Mouse (Mus musculus): Measurements from ENCODE around the gene Slc22a13. TPM values are rescaled to one million over a fixed set of nuclear protein-coding genes. Genes with fewer than 3 reads are reported as not detected.

Gene Slc22a13
- polyA plus RNA-seq, 1 experiment from 2014 or later = not detected

GRCm38 (mm10) chr9:119151751-119152150, 57.1 kb downstream of the Slc22a13 start:
- no peak for ATAC-seq (ENCODE audit: low FRiP score, low read depth)
- WGBS = 69% methylated on average over 2 of the region's 2 CpGs

GRCm38 (mm10) chr9:119149601-119150000, 59.3 kb downstream of the Slc22a13 start:
- Histone ChIP-seq H3K4me1 (replicated peaks) (no peaks in the 10 kb centered on the region), H3K36me3 (no peaks in the 10 kb centered on the region), H3K9me3 (no peaks in the 10 kb centered on the region), H3K27ac (replicated peaks) (no peak overlapping the region), H3K27me3 (no peaks in the 10 kb centered on the region), H3K4me2 (no peak overlapping the region), H3K9ac (no peak overlapping the region), H3K4me3 (no peak overlapping the region)
- WGBS = 26% methylated on average over 5 of the region's 5 CpGs
- ATAC-seq (ENCODE audit: low FRiP score, low read depth) = no peak

More at GRCm38 (mm10) chr9:119151751-119152150, 57.1 kb downstream of the Slc22a13 start:
- no peak overlapping the region for H3K4me3 ChIP-seq
- no peaks in the 10 kb centered on the region for H3K36me3 ChIP-seq
- no peak overlapping the region for H3K4me2 ChIP-seq
- no peaks in the 10 kb centered on the region for H3K9me3 ChIP-seq
- H3K4me1 ChIP-seq (replicated peaks) = no peaks in the 10 kb centered on the region
- H3K27me3 ChIP-seq = peaks cover 12% of the 10 kb centered on the region
- no peak overlapping the region for H3K9ac ChIP-seq
- H3K27ac ChIP-seq (replicated peaks) = no peak overlapping the region

- H3K4me3 ChIP-seq = no peak overlapping the region
- no peaks in the 10 kb centered on the region for H3K27me3 ChIP-seq
- no peaks in the 10 kb centered on the region for H3K4me1 ChIP-seq (replicated peaks)
- H3K4me2 ChIP-seq = no peak overlapping the region
- H3K36me3 ChIP-seq = no peaks in the 10 kb centered on the region
- 84% methylated on average over 13 of the region's 13 CpGs for WGBS
- no peak for ATAC-seq (ENCODE audit: low FRiP score, low read depth)
- no peak overlapping the region for H3K27ac ChIP-seq (replicated peaks)
- no peaks in the 10 kb centered on the region for H3K9me3 ChIP-seq
- H3K9ac ChIP-seq = no peak overlapping the region
Observed at GRCm38 (mm10) chr9:119146098-119146770, 62.7 kb downstream of the Slc22a13 start.

GRCm38 (mm10) chr9:119145638-119146037, 63.3 kb downstream of the Slc22a13 start:
- WGBS = 71% methylated on average over 6 of the region's 6 CpGs
- Histone ChIP-seq H3K4me3 (no peak overlapping the region), H3K9me3 (no peaks in the 10 kb centered on the region), H3K4me1 (replicated peaks) (no peaks in the 10 kb centered on the region), H3K9ac (no peak overlapping the region), H3K27me3 (no peaks in the 10 kb centered on the region), H3K4me2 (no peak overlapping the region), H3K36me3 (no peaks in the 10 kb centered on the region), H3K27ac (replicated peaks) (no peak overlapping the region)
- no peak for ATAC-seq (ENCODE audit: low FRiP score, low read depth)

GRCm38 (mm10) chr9:119145137-119145536, 63.8 kb downstream of the Slc22a13 start:
- H3K27ac ChIP-seq (replicated peaks) = no peak overlapping the region
- H3K4me2 ChIP-seq = no peak overlapping the region
- no peak for ATAC-seq (ENCODE audit: low FRiP score, low read depth)
- no peaks in the 10 kb centered on the region for H3K4me1 ChIP-seq (replicated peaks)
- no peaks in the 10 kb centered on the region for H3K9me3 ChIP-seq
- 43% methylated on average over 10 of the region's 10 CpGs for WGBS
- no peak overlapping the region for H3K9ac ChIP-seq
- H3K27me3 ChIP-seq = no peaks in the 10 kb centered on the region
- H3K4me3 ChIP-seq = no peak overlapping the region
- H3K36me3 ChIP-seq = no peaks in the 10 kb centered on the region

- 76% methylated on average over 8 of the region's 8 CpGs for WGBS
Observed at GRCm38 (mm10) chr9:119144696-119145095, 64.2 kb downstream of the Slc22a13 start.

GRCm38 (mm10) chr9:119143372-119143771, 65.5 kb downstream of the Slc22a13 start:
- H3K27me3 ChIP-seq = no peaks in the 10 kb centered on the region
- H3K4me3 ChIP-seq = no peak overlapping the region
- H3K9me3 ChIP-seq = no peaks in the 10 kb centered on the region
- no peak overlapping the region for H3K4me2 ChIP-seq
- WGBS = 77% methylated on average over 9 of the region's 9 CpGs
- no peak overlapping the region for H3K27ac ChIP-seq (replicated peaks)
- H3K9ac ChIP-seq = no peak overlapping the region
- no peaks in the 10 kb centered on the region for H3K4me1 ChIP-seq (replicated peaks)
- no peak for ATAC-seq (ENCODE audit: low FRiP score, low read depth)
- H3K36me3 ChIP-seq = no peaks in the 10 kb centered on the region

More at GRCm38 (mm10) chr9:119144696-119145095, 64.2 kb downstream of the Slc22a13 start:
- Histone ChIP-seq H3K27me3 (no peaks in the 10 kb centered on the region), H3K4me3 (no peak overlapping the region), H3K4me2 (no peak overlapping the region), H3K4me1 (replicated peaks) (no peaks in the 10 kb centered on the region), H3K27ac (replicated peaks) (no peak overlapping the region), H3K9me3 (no peaks in the 10 kb centered on the region), H3K36me3 (no peaks in the 10 kb centered on the region), H3K9ac (no peak overlapping the region)
- peak; percentile 8; the same call in 1 of the 2 replicates for ATAC-seq (ENCODE audit: low FRiP score, low read depth)

Other genes with a start within 250 kb of the Slc22a13 start
- gene Vill, start 156.3 kb downstream of the Slc22a13 start, polyA plus RNA-seq (2015; fragmentation: Nextera tagmentation; extraction: Ambion mirVana) = 3.3 and 3.6 TPM in 2 replicates
- gene Plcd1, start 115.6 kb downstream of the Slc22a13 start, polyA plus RNA-seq (2015; fragmentation: Nextera tagmentation; extraction: Ambion mirVana) = 20.1 and 20.3 TPM in 2 replicates
- gene Dlec1, start 106.6 kb downstream of the Slc22a13 start, polyA plus RNA-seq (2015; fragmentation: Nextera tagmentation; extraction: Ambion mirVana) = 1.3 and 1.4 TPM in 2 replicates
- 3.0 and 3.4 TPM in 2 replicates for gene Acaa1b, start 52.0 kb downstream of the Slc22a13 start, polyA plus RNA-seq (2015; fragmentation: Nextera tagmentation; extraction: Ambion mirVana)
- gene Gm47289, start 49.9 kb downstream of the Slc22a13 start, polyA plus RNA-seq (2015; fragmentation: Nextera tagmentation; extraction: Ambion mirVana) = not detected in 2 replicates
- 13.8 TPM in 2 replicates for gene Oxsr1, start 113.3 kb upstream of the Slc22a13 start, polyA plus RNA-seq (2015; fragmentation: Nextera tagmentation; extraction: Ambion mirVana)
- gene Acaa1a, start 130.6 kb upstream of the Slc22a13 start, polyA plus RNA-seq (2015; fragmentation: Nextera tagmentation; extraction: Ambion mirVana) = 111 and 125 TPM in 2 replicates
- gene Myd88, start 132.3 kb upstream of the Slc22a13 start, polyA plus RNA-seq (2015; fragmentation: Nextera tagmentation; extraction: Ambion mirVana) = 6.6 and 6.8 TPM in 2 replicates
- gene Xylb, start 148.3 kb upstream of the Slc22a13 start, polyA plus RNA-seq (2015; fragmentation: Nextera tagmentation; extraction: Ambion mirVana) = 2.9 and 3.8 TPM in 2 replicates
- 0.07 TPM in 1 of 2 replicates, not detected in the other for gene Slc22a14, start 156.5 kb upstream of the Slc22a13 start, polyA plus RNA-seq (2015; fragmentation: Nextera tagmentation; extraction: Ambion mirVana)
- 49.1 and 52.7 TPM in 2 replicates for gene Acvr2b, start 193.0 kb upstream of the Slc22a13 start, polyA plus RNA-seq (2015; fragmentation: Nextera tagmentation; extraction: Ambion mirVana)
- gene Exog, start 235.8 kb upstream of the Slc22a13 start, polyA plus RNA-seq (2015; fragmentation: Nextera tagmentation; extraction: Ambion mirVana) = 48.0 and 49.9 TPM in 2 replicates

All from hindbrain, embryonic 15.5 days (tissue).